Mouse (Mus musculus): ENCODE results near the gene Mapkapk2. TPM values are rescaled to one million over a fixed set of nuclear protein-coding genes. Genes with fewer than 3 reads are reported as not detected.
"Not testable (repeated sequence)": the region's sequence is repeated elsewhere in the genome, so short reads cannot be mapped to it uniquely, and the experiment has no call there.

The Mapkapk2 gene
- polyA plus RNA-seq, 1 experiment from 2014 or later, result 26.9 TPM

- H3K9ac ChIP-seq (replicated peaks), result no peak overlapping the region
- H3K27ac ChIP-seq (replicated peaks), result no peak overlapping the region
- no peak for ATAC-seq (replicated peaks)
- no peak overlapping the region for H3K4me2 ChIP-seq (replicated peaks)
- no peaks in the 10 kb centered on the region for H3K9me3 ChIP-seq
- 40% methylated on average over 2 of the region's 2 CpGs for WGBS
- H3K4me3 ChIP-seq, result no peak overlapping the region
- H3K36me3 ChIP-seq, result no peaks in the 10 kb centered on the region
- no peaks in the 10 kb centered on the region for H3K27me3 ChIP-seq
- H3K4me1 ChIP-seq, result no peaks in the 10 kb centered on the region
These were observed 55.4 kb downstream of the Mapkapk2 start for GRCm38 (mm10) chr1:131042263-131042662.

DNA sequence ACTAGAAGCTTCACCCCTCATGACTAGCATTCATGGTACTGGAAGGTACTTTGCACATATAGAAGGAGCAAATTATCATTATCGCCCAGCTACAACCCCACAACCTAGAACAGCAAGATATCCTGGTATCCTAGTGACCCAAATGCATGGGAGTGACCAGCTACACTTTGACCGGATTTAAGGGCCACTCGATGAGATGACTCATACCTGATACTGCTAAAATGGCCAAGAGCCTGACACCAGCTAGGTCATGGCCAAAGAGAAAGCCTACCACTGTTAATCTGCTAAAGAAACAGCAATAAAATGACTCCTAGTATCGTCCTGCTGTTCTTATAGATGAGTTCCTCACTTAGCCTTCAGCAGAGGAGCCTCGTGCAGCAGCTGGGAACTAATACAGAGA, 58.1 kb downstream of the Mapkapk2 start:
- H3K4me3 ChIP-seq, result no peak overlapping the region
- no peak overlapping the region for H3K27ac ChIP-seq (replicated peaks)
- no peak overlapping the region for H3K4me2 ChIP-seq (replicated peaks)
- no peak overlapping the region for H3K9ac ChIP-seq (replicated peaks)
- no peaks in the 10 kb centered on the region for H3K27me3 ChIP-seq
- ATAC-seq (replicated peaks), result no peak
- no peaks in the 10 kb centered on the region for H3K36me3 ChIP-seq
- 93% methylated on average over 5 of the region's 5 CpGs for WGBS
- no peaks in the 10 kb centered on the region for H3K4me1 ChIP-seq
- no peaks in the 10 kb centered on the region for H3K9me3 ChIP-seq

DNA sequence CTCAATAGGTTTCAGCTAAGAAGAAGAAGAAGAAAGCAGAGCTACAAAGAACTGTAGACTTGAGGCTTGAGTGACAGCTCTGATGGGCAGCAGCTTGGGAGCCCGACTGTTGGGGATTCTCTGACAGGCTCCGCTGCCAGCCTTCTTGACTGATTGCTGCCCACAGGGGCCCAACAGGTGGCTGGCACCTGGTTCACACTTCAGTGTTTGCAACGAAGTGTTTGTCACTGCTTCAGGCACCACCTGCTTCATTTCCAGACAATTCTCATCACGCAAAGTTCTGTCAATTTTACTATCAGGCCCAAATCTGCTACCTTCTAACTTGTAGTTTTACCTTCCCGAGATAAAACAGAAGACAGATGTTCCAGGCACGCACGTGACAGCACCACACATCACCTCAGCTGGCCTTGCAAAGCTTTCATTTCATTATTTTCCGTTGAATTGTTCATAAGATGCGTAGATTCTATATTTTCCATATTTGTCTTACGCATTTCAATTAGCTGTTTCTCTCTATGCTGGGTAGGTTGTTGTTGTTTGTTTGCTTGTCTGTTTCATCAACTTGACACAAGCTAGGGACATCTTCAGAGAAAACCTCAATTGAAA, 59.1 kb downstream of the Mapkapk2 start:
- Histone ChIP-seq H3K4me1 (no peaks in the 10 kb centered on the region), H3K9me3 (no peaks in the 10 kb centered on the region), H3K4me2 (replicated peaks) (no peak overlapping the region), H3K27ac (replicated peaks) (no peak overlapping the region), H3K36me3 (no peaks in the 10 kb centered on the region), H3K27me3 (no peaks in the 10 kb centered on the region), H3K9ac (replicated peaks) (no peak overlapping the region), H3K4me3 (no peak overlapping the region)
- no peak for ATAC-seq (replicated peaks)
- WGBS, result 90% methylated on average over 10 of the region's 10 CpGs

GRCm38 (mm10) chr1:131038001-131038400, 59.6 kb downstream of the Mapkapk2 start:
- Histone ChIP-seq H3K9me3 (no peaks in the 10 kb centered on the region), H3K27ac (replicated peaks) (no peak overlapping the region), H3K4me3 (no peak overlapping the region), H3K4me2 (replicated peaks) (no peak overlapping the region), H3K36me3 (no peaks in the 10 kb centered on the region), H3K9ac (replicated peaks) (no peak overlapping the region), H3K4me1 (no peaks in the 10 kb centered on the region), H3K27me3 (no peaks in the 10 kb centered on the region)
- 92% methylated on average over 5 of the region's 5 CpGs for WGBS
- ATAC-seq (replicated peaks), result no peak

GRCm38 (mm10) chr1:131031267-131031666, 66.4 kb downstream of the Mapkapk2 start:
- no peaks in the 10 kb centered on the region for H3K36me3 ChIP-seq
- H3K9ac ChIP-seq (replicated peaks), result no peak overlapping the region
- H3K4me3 ChIP-seq, result no peak overlapping the region
- H3K9me3 ChIP-seq, result no peaks in the 10 kb centered on the region
- ATAC-seq (replicated peaks), result no peak
- H3K27me3 ChIP-seq, result no peaks in the 10 kb centered on the region
- H3K4me2 ChIP-seq (replicated peaks), result no peak overlapping the region
- WGBS, result 62% methylated on average over 3 of the region's 3 CpGs
- H3K4me1 ChIP-seq, result no peaks in the 10 kb centered on the region
- H3K27ac ChIP-seq (replicated peaks), result no peak overlapping the region

DNA sequence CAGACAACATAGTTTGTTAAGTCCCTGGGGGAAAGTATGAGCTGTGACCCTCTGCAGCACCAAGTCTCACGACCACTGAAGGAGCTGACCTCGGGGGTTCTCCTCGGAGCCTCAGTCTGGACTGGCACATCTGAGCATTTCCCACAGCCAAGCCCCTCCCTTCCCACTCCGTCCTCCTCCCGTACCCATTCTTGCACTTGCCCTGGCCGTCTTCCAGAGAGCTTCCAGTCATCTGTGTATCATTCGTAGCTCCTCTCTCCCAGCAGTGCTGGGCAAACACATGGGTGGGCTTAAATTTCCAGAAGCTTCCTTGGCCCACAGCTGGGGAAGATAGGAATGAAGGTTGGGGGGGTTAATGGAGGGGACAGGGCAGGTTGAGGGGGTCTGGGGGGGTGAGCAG, 67.4 kb downstream of the Mapkapk2 start:
- Histone ChIP-seq H3K9me3 (no peaks in the 10 kb centered on the region), H3K36me3 (no peaks in the 10 kb centered on the region), H3K4me2 (replicated peaks) (no peak overlapping the region), H3K9ac (replicated peaks) (no peak overlapping the region), H3K27me3 (no peaks in the 10 kb centered on the region), H3K4me3 (no peak overlapping the region), H3K4me1 (no peaks in the 10 kb centered on the region), H3K27ac (replicated peaks) (no peak overlapping the region)
- 42% methylated on average over 7 of the region's 7 CpGs for WGBS
- ATAC-seq (replicated peaks), result 0 out of 2 replicates have a peak, but pooled peaks have one; percentile 11

- Histone ChIP-seq H3K27ac (replicated peaks) (no peak overlapping the region), H3K9ac (replicated peaks) (no peak overlapping the region), H3K36me3 (no peaks in the 10 kb centered on the region), H3K4me2 (replicated peaks) (no peak overlapping the region), H3K27me3 (no peaks in the 10 kb centered on the region), H3K4me3 (no peak overlapping the region), H3K9me3 (no peaks in the 10 kb centered on the region), H3K4me1 (no peaks in the 10 kb centered on the region)
- 91% methylated on average over 3 of the region's 3 CpGs for WGBS
- no peak for ATAC-seq (replicated peaks)
These were observed 68.4 kb downstream of the Mapkapk2 start for GRCm38 (mm10) chr1:131029215-131029614.

DNA sequence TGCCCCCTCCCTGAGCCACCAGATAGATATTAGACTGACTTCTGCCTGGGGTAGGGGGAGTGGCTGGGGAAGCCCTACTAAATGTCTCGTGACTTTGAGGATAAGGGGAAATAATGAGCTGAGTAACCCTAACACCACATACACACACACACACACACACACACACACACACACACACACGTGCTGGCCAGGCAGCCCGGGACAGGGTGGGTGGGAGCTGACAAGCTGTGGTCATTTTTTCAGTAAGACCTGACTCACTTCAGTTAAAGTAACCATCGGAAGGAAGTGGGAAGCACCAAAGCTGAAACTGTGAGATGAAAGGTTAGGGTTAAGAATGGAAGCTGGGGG, 71.8 kb downstream of the Mapkapk2 start:
- H3K4me1 ChIP-seq, result no peaks in the 10 kb centered on the region
- 85% methylated on average over 4 of the region's 4 CpGs for WGBS
- H3K4me2 ChIP-seq (replicated peaks), result no peak overlapping the region
- no peaks in the 10 kb centered on the region for H3K36me3 ChIP-seq
- no peak overlapping the region for H3K27ac ChIP-seq (replicated peaks)
- H3K9me3 ChIP-seq, result no peaks in the 10 kb centered on the region
- H3K27me3 ChIP-seq, result no peaks in the 10 kb centered on the region
- ATAC-seq (replicated peaks), result no peak
- H3K9ac ChIP-seq (replicated peaks), result no peak overlapping the region
- no peak overlapping the region for H3K4me3 ChIP-seq

DNA sequence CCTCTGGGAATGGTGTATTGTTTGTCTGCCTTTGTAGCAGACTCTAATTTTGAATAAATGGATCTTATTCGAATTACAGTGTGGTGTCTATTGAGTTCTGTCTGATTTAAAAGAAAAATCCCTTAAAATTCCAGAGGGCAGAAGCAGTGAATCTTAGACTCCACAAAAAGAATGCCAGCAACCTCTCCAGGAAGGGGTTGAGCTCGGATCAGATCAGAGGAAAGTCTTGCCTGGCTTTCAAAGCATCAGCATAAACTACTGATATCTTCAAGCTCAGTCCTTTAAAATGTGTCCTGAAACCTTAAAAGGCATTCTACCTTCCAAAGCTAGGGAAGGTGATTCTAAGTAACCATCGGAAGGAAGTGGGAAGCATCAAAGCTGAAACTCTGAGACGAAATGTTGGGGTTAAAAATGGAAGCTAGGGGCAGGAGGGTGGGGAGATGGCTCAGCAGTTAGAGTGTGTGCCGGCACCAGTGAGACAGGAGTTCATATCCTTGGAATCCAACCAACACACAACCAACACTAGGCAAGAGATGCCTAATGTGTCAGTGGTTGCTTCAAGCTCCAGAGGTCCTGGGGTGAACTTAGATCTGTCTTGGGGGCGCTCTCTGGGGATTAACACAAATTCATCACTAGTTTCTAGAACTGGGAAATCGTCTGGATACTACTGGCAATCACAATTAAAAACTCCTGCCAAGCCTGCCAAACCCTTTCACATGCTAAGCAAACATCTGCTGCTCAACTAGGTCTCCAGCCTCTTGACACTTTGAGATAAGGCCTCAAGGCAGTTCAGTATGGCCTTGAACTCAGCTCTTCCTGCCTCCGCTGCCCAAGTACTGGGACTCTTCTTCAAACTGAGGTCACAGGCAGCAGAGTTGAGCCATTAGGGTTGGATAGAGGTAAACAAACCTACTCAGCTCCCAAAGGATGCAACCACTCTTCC, 72.5 kb downstream of the Mapkapk2 start:
- no peak overlapping the region for H3K4me3 ChIP-seq
- no peak overlapping the region for H3K27ac ChIP-seq (replicated peaks)
- no peak overlapping the region for H3K4me2 ChIP-seq (replicated peaks)
- no peaks in the 10 kb centered on the region for H3K27me3 ChIP-seq
- H3K9ac ChIP-seq (replicated peaks), result no peak overlapping the region
- no peaks in the 10 kb centered on the region for H3K4me1 ChIP-seq
- WGBS, result 78% methylated on average over 8 of the region's 8 CpGs
- no peaks in the 10 kb centered on the region for H3K9me3 ChIP-seq
- ATAC-seq (replicated peaks), result no peak
- H3K36me3 ChIP-seq, result no peaks in the 10 kb centered on the region

DNA sequence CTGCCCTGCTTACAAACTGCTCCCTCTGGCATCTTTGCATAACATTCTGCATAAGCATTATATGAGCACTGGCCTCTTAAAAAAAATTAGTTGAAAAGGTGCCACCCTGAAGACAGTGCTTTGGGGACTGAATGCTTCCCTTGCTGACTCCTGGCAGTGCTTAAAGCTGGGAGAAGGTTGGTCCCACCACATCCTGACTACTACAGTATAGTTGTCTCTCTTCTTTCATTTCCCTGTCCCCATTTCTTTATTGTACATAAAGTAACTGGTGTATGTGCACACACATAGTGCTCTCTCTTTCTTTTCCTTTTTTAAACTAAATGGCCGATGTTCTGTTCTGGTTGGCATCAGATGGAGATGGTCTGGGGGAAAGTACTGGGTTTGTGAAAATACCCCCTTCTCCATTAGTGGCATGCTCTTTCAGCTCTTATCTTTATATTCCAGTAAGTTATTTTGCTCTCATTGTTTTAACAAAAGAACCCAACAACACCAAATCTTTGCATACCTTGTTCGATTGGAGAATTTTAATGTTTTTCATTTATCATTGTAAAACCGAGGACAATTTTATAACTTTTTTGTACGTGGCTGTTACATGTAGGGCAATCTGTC, 74.3 kb downstream of the Mapkapk2 start:
- not testable (repeated sequence) for H3K4me3 ChIP-seq; H3K9me3 ChIP-seq; H3K4me1 ChIP-seq; H3K36me3 ChIP-seq; H3K27ac ChIP-seq (replicated peaks); H3K27me3 ChIP-seq; H3K9ac ChIP-seq (replicated peaks); H3K4me2 ChIP-seq (replicated peaks); ATAC-seq (replicated peaks)
- 90% methylated on average over 4 of the region's 4 CpGs for WGBS

DNA sequence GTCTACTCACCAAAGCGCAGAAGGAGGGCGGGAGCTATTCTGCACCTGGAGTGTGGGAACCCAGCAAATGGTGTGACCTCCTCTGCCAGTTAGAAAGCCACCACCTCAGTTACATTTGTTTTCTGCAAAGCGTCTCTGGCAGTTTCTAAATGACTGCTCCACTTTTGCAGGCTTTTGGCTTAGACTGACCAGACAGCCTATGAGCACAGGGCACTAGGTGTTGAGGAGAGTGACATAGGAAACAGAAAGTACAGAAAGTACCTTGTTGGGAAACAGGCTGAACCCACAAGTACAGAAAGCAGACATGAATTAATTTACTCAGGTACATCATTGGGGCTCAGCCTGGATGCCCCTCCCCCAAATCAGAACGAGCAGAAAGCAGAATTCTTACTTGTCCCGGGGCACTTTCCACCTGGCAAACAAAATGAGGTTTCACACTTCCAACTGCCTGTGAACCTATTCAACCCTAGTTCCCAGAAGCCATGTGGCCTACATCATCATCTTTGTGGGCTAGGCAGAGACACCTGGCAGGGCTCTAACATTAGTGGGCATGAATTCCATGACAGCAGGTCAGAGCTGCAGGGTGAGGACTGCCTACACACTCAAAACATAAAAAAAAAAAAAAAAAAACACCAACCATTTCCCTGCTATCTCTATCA, 74.9 kb downstream of the Mapkapk2 start:
- H3K4me2 ChIP-seq (replicated peaks), result no peak overlapping the region
- no peaks in the 10 kb centered on the region for H3K27me3 ChIP-seq
- H3K4me3 ChIP-seq, result no peak overlapping the region
- no peaks in the 10 kb centered on the region for H3K9me3 ChIP-seq
- no peaks in the 10 kb centered on the region for H3K36me3 ChIP-seq
- ATAC-seq (replicated peaks), result no peak
- no peak overlapping the region for H3K27ac ChIP-seq (replicated peaks)
- no peak overlapping the region for H3K9ac ChIP-seq (replicated peaks)
- H3K4me1 ChIP-seq, result no peaks in the 10 kb centered on the region
- WGBS, result 73% methylated on average over 5 of the region's 5 CpGs
